Mouse (Mus musculus) forebrain, embryonic 11.5 days (tissue): Measurements from ENCODE around the gene Sema3b. TPM values are rescaled to one million over a fixed set of nuclear protein-coding genes. Genes with fewer than 3 reads are reported as not detected.

Source experiments
- ATAC-seq: fragments of 200-750 bp; cut with Nextera tagmentation; replicated peaks from 2 replicates; pipeline ENCODE4 v1.8.0; 2017; ENCODE audit warnings: moderate TSS enrichment; ENCODE audit not compliant: low FRiP score
- DNase-seq: peaks from one replicate; pipeline ENCODE4 v3.0.0-alpha.2; 2017; ENCODE audit warnings: low spot score
- H3K27ac ChIP-seq: fragments of 300-500 bp; sonication (generic); 2 replicates; pipeline ENCODE4 v1.5.1; 2014; ENCODE audit warnings: low read depth, low read length
- H3K27me3 ChIP-seq: fragments of 300-500 bp; sonication (generic); 2 replicates; pipeline ENCODE4 v1.6.1; 2014; ENCODE audit warnings: mild to moderate bottlenecking, low read length, mixed read lengths; ENCODE audit not compliant: control insufficient read depth, insufficient read depth
- H3K36me3 ChIP-seq: fragments of 300-500 bp; sonication (generic); 2 replicates; pipeline ENCODE4 v1.6.1; 2014; ENCODE audit warnings: mild to moderate bottlenecking, low read length, moderate library complexity, mixed read lengths; ENCODE audit not compliant: control insufficient read depth, insufficient read depth
- H3K4me1 ChIP-seq: fragments of 300-500 bp; sonication (generic); replicated peaks from 2 replicates; pipeline ENCODE4 v1.6.1; 2014; ENCODE audit warnings: low read length, mixed read lengths; ENCODE audit not compliant: control insufficient read depth, insufficient read depth
- H3K4me2 ChIP-seq: fragments of 300-500 bp; sonication (generic); 2 replicates; pipeline ENCODE4 v1.6.1; 2014; ENCODE audit warnings: low read depth, mild to moderate bottlenecking, low read length, moderate library complexity, mixed read lengths; ENCODE audit not compliant: severe bottlenecking
- H3K4me3 ChIP-seq: fragments of 300-500 bp; sonication (generic); 2 replicates; pipeline ENCODE4 v1.5.1; 2014; ENCODE audit warnings: low read depth, low read length
- H3K9ac ChIP-seq: fragments of 300-500 bp; sonication (generic); 2 replicates; pipeline ENCODE4 v1.6.1; 2014; ENCODE audit warnings: low read length
- H3K9me3 ChIP-seq: fragments of 300-500 bp; sonication (generic); 2 replicates; pipeline ENCODE4 v1.6.1; 2016; ENCODE audit warnings: low read length, mixed read lengths; ENCODE audit not compliant: control insufficient read depth
- WGBS: fragments of 180-500 bp; shearing (Covaris S2); extraction: QIAGEN DNeasy Blood & Tissue Kit; methylation state at CpG from one replicate; pipeline ENCODE4 v1.1.7; 2014; 5-methylcytosine and 5-hydroxymethylcytosine counted together
- polyA plus RNA-seq: library from polyadenylated mRNA; unstranded; fragments of >200 nt; fragmentation: Nextera tagmentation; extraction: Ambion mirVana; gene quantifications from 2 replicates; pipeline ENCODE4 v1.2.1, GENCODE M21; 2014

Gene Sema3b
- polyA plus RNA-seq, 1 experiment from 2014 or later: 1.7 TPM

- H3K4me3 ChIP-seq: peak within 1 kb of the TSS; percentile 89
- peak within 1 kb of the TSS; percentile 87 for H3K27ac ChIP-seq
- H3K36me3 ChIP-seq: no peaks in the 10 kb centered on the region
- no peaks in the 10 kb centered on the region for H3K27me3 ChIP-seq
- H3K4me2 ChIP-seq: peak within 1 kb of the TSS; percentile 100
- peak; percentile 96 for DNase-seq
- H3K9ac ChIP-seq: peak within 1 kb of the TSS; percentile 97
- no peaks in the 10 kb centered on the region for H3K9me3 ChIP-seq
- WGBS: 3% methylated on average over 38 of the region's 38 CpGs
- ATAC-seq: peak; percentile 85
- H3K4me1 ChIP-seq: peaks cover 43% of the 10 kb centered on the region
Measured at GRCm38 (mm10) chr9:107635279-107636028, 26.4 kb upstream of the Sema3b start, which contains the start of gene Gnai2. Gnai2 (minus strand) TSS chr9:107635367.

- ATAC-seq (no peak; the same call in 1 of the 2 replicates), DNase-seq (no peak)
- Histone ChIP-seq H3K9ac (peak overlapping the region; percentile 97), H3K27ac (peak overlapping the region; percentile 87), H3K4me3 (peak overlapping the region; percentile 89), H3K9me3 (no peaks in the 10 kb centered on the region), H3K27me3 (no peaks in the 10 kb centered on the region), H3K36me3 (no peaks in the 10 kb centered on the region; the same call in 1 of the 2 replicates), H3K4me2 (peak overlapping the region; percentile 100), H3K4me1 (peaks cover 49% of the 10 kb centered on the region)
- under 1% methylated on average over 35 of the region's 35 CpGs for WGBS
Measured at GRCm38 (mm10) chr9:107634406-107635278, 25.6 kb upstream of the Sema3b start.

GRCm38 (mm10) chr9:107633661-107634405 lies 24.8 kb upstream of the Sema3b start:
- Histone ChIP-seq H3K27me3 (no peaks in the 10 kb centered on the region), H3K4me1 (peaks cover 56% of the 10 kb centered on the region), H3K36me3 (no peaks in the 10 kb centered on the region; the same call in 1 of the 2 replicates), H3K4me2 (peak overlapping the region; percentile 100), H3K9me3 (no peaks in the 10 kb centered on the region), H3K9ac (peak overlapping the region; percentile 97), H3K4me3 (peak overlapping the region; percentile 89), H3K27ac (peak overlapping the region; percentile 87)
- DNase-seq (no peak), ATAC-seq (no peak)
- 1% methylated on average over 15 of the region's 15 CpGs for WGBS

- DNase-seq: peak; percentile 82
- Histone ChIP-seq H3K4me3 (peak overlapping the region; percentile 89), H3K9ac (peak overlapping the region; percentile 97), H3K36me3 (no peaks in the 10 kb centered on the region; the same call in 1 of the 2 replicates), H3K4me2 (peak overlapping the region; percentile 100), H3K9me3 (no peaks in the 10 kb centered on the region), H3K27ac (peak overlapping the region; percentile 87), H3K27me3 (no peaks in the 10 kb centered on the region), H3K4me1 (peaks cover 62% of the 10 kb centered on the region)
- no peak for ATAC-seq
- under 1% methylated on average over 33 of the region's 33 CpGs for WGBS
Measured at GRCm38 (mm10) chr9:107633091-107633660, 24.1 kb upstream of the Sema3b start.

- Histone ChIP-seq H3K9me3 (no peaks in the 10 kb centered on the region), H3K4me2 (peak overlapping the region; percentile 100), H3K27me3 (no peaks in the 10 kb centered on the region), H3K4me3 (peak overlapping the region; percentile 89), H3K4me1 (peaks cover 65% of the 10 kb centered on the region), H3K36me3 (no peaks in the 10 kb centered on the region; the same call in 1 of the 2 replicates), H3K9ac (peak overlapping the region; percentile 97), H3K27ac (peak overlapping the region; percentile 87)
- WGBS: 44% methylated on average over 6 of the region's 6 CpGs
- ATAC-seq: no peak
- DNase-seq: no peak
Measured at GRCm38 (mm10) chr9:107632478-107632877, 23.4 kb upstream of the Sema3b start.

- Histone ChIP-seq H3K9me3 (no peaks in the 10 kb centered on the region), H3K27ac (peak overlapping the region; percentile 100), H3K4me3 (peak overlapping the region; percentile 89), H3K4me2 (peak overlapping the region; percentile 100), H3K36me3 (no peaks in the 10 kb centered on the region; the same call in 1 of the 2 replicates), H3K27me3 (no peaks in the 10 kb centered on the region), H3K9ac (peak overlapping the region; percentile 97), H3K4me1 (peaks cover 66% of the 10 kb centered on the region)
- no peak for DNase-seq
- WGBS: 66% methylated on average over 8 of the region's 8 CpGs
- ATAC-seq: no peak
Measured at GRCm38 (mm10) chr9:107631861-107632260, 22.8 kb upstream of the Sema3b start.

- H3K27ac ChIP-seq: peak overlapping the region; percentile 100
- WGBS: 29% methylated on average over 9 of the region's 9 CpGs
Measured at GRCm38 (mm10) chr9:107631311-107631826, 22.3 kb upstream of the Sema3b start.

More at GRCm38 (mm10) chr9:107631311-107631826, 22.3 kb upstream of the Sema3b start:
- no peaks in the 10 kb centered on the region for H3K9me3 ChIP-seq
- H3K4me3 ChIP-seq: peak overlapping the region; percentile 89
- peaks cover 68% of the 10 kb centered on the region for H3K4me1 ChIP-seq
- H3K4me2 ChIP-seq: peak overlapping the region; percentile 100
- DNase-seq (no peak), ATAC-seq (no peak)
- H3K36me3 ChIP-seq: no peaks in the 10 kb centered on the region; the same call in 1 of the 2 replicates
- H3K9ac ChIP-seq: peak overlapping the region; percentile 97; the same call in 1 of the 2 replicates
- no peaks in the 10 kb centered on the region for H3K27me3 ChIP-seq
